Mouse (Mus musculus) c-Kit-positive CD71-negative TER-119-negative erythroid progenitor cells, embryonic 14.5 days (primary cell): Measurements from ENCODE around the gene Fzd5.

Source experiments
- DNase-seq: peaks from one replicate; pipeline ENCODE4 v3.0.0-alpha.2; 2013; ENCODE audit warnings: low read depth

Gene Fzd5

DNA sequence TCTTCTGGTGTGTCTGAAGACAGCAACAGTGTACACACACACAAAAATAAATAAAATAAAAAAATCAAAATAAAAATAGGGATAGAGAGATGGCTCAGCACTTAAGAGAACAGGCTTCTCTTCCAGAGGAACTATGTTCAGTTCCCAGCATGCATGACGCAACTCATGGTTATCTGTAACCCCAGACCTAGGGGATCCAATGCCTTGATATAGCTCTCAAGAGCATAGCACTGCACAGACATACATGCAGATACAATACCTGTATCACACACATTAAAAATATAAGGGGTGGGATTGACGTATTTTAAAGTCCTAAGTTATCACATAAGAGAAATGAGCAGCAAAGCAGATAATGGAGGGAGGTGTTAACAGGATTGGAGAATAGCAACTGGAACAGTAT, 53.1 kb downstream of the Fzd5 start:
- no peak for DNase-seq

DNA sequence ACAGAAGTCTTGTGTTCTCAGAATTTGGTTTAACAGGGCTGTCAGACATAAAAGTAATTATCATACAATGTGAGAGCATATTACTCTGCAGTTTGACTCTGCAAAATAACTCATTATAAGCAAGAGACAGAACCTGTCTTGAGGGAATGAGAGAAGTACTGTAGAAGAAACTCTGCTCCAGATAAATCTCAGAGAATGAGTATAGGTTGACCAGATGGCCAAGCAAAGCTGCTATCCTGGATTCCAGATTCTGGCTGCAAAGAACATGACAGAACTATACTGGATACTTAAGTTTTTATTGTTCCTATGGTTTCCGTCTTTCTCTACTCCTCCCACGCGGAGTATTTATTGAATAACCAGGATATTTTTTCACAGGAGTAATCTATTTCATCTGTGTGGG, 54.5 kb downstream of the Fzd5 start:
- no peak for DNase-seq

DNA sequence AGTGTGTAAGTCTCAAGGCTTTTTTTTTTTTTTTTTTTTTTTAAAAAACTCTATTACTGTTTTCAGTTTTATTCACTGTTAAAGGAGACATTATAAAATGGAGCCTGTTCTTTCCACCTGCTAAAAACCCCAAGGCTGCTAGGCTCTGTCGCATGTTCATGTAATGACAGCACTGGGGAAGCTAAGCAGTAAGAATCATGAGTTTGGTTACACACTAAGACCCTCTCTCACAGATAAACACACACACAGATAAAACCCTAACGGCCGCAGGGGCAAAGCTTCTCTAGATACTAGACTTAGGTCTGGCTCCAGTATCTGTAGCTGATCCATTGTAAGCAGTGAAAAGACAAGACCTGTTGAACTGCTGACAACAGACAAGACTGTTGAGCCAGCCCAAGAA, 56.1 kb downstream of the Fzd5 start:
- no peak for DNase-seq
